Mouse (Mus musculus): Measurements from ENCODE around the gene Usp17la. TPM values are rescaled to one million over a fixed set of nuclear protein-coding genes. Genes with fewer than 3 reads are reported as not detected.
"Not testable (repeated sequence)": the region's sequence is repeated elsewhere in the genome, so short reads cannot be mapped to it uniquely, and the experiment has no call there.

Gene Usp17la
- not detected in 2 replicates for polyA plus RNA-seq (2015; fragmentation: Nextera tagmentation; extraction: Ambion mirVana)

- H3K4me1 ChIP-seq; H3K4me3 ChIP-seq (replicated peaks): not testable (repeated sequence)
- WGBS, result 74% methylated on average over 2 of the region's 2 CpGs
Measured at GRCm38 (mm10) chr7:104856709-104857108, at the start of gene Usp17la. TSS of gene Usp17la (plus strand) at chr7:104857009.

GRCm38 (mm10) chr7:104810335-104810734 is 46.5 kb upstream of the Usp17la start:
- not testable (repeated sequence) for H3K9ac ChIP-seq; H3K4me3 ChIP-seq (replicated peaks); H3K4me2 ChIP-seq; H3K4me1 ChIP-seq; H3K27ac ChIP-seq; H3K36me3 ChIP-seq; H3K9me3 ChIP-seq; H3K27me3 ChIP-seq (replicated peaks); ATAC-seq (ENCODE audit: insufficient read depth, low FRiP score, low read depth)
- WGBS, result 79% methylated on average over 8 of the region's 8 CpGs

More at GRCm38 (mm10) chr7:104856709-104857108, at the start of gene Usp17la:
- H3K27me3 ChIP-seq (replicated peaks); H3K9ac ChIP-seq; H3K36me3 ChIP-seq; H3K4me2 ChIP-seq; ATAC-seq (ENCODE audit: insufficient read depth, low FRiP score, low read depth); H3K9me3 ChIP-seq; H3K27ac ChIP-seq: not testable (repeated sequence)

GRCm38 (mm10) chr7:104842503-104842902 is 14.3 kb upstream of the Usp17la start, which contains the start of gene Usp17lb:
TSS of gene Usp17lb (minus strand) at chr7:104842603.
- H3K9ac ChIP-seq, result no peak within 1 kb of the TSS
- no peak within 1 kb of the TSS for H3K4me3 ChIP-seq (replicated peaks)
- no peaks in the 10 kb centered on the region for H3K27me3 ChIP-seq (replicated peaks)
- no peaks in the 10 kb centered on the region for H3K36me3 ChIP-seq
- no peak within 1 kb of the TSS for H3K4me2 ChIP-seq
- no peaks in the 10 kb centered on the region for H3K4me1 ChIP-seq
- no peak for ATAC-seq (ENCODE audit: insufficient read depth, low FRiP score, low read depth)
- no peak within 1 kb of the TSS for H3K27ac ChIP-seq
- 50% methylated on average over 1 of the region's 1 CpGs for WGBS
- H3K9me3 ChIP-seq, result no peaks in the 10 kb centered on the region

- H3K4me2 ChIP-seq, result no peak overlapping the region
- no peaks in the 10 kb centered on the region for H3K36me3 ChIP-seq
- no peak overlapping the region for H3K4me3 ChIP-seq (replicated peaks)
- H3K9me3 ChIP-seq, result no peaks in the 10 kb centered on the region
- ATAC-seq (ENCODE audit: insufficient read depth, low FRiP score, low read depth), result no peak
- no peaks in the 10 kb centered on the region for H3K27me3 ChIP-seq (replicated peaks)
- H3K4me1 ChIP-seq, result no peaks in the 10 kb centered on the region
- 73% methylated on average over 1 of the region's 1 CpGs for WGBS
- H3K27ac ChIP-seq, result no peak overlapping the region
- no peak overlapping the region for H3K9ac ChIP-seq
Measured at GRCm38 (mm10) chr7:104843731-104844287, 13.0 kb upstream of the Usp17la start.

GRCm38 (mm10) chr7:104851546-104851945 is 5.3 kb upstream of the Usp17la start:
- not testable (repeated sequence) for H3K9ac ChIP-seq; H3K36me3 ChIP-seq; H3K4me3 ChIP-seq (replicated peaks); H3K4me2 ChIP-seq; H3K27ac ChIP-seq; H3K9me3 ChIP-seq; ATAC-seq (ENCODE audit: insufficient read depth, low FRiP score, low read depth); H3K4me1 ChIP-seq; H3K27me3 ChIP-seq (replicated peaks)
- WGBS, result 83% methylated on average over 2 of the region's 2 CpGs

GRCm38 (mm10) chr7:104855248-104855750 is 1.5 kb upstream of the Usp17la start:
- Histone ChIP-seq H3K27ac (no peak overlapping the region), H3K9me3 (no peaks in the 10 kb centered on the region), H3K27me3 (replicated peaks) (no peaks in the 10 kb centered on the region), H3K9ac (no peak overlapping the region), H3K4me1 (no peaks in the 10 kb centered on the region), H3K36me3 (no peaks in the 10 kb centered on the region), H3K4me3 (replicated peaks) (no peak overlapping the region), H3K4me2 (no peak overlapping the region)
- no peak for ATAC-seq (ENCODE audit: insufficient read depth, low FRiP score, low read depth)
- WGBS, result 79% methylated on average over 3 of the region's 3 CpGs

GRCm38 (mm10) chr7:104857683-104858082 is 874 bp downstream of the Usp17la start:
- Histone ChIP-seq H3K4me2 (no peak overlapping the region), H3K9me3 (no peaks in the 10 kb centered on the region), H3K9ac (no peak overlapping the region), H3K27me3 (replicated peaks) (no peaks in the 10 kb centered on the region), H3K4me3 (replicated peaks) (no peak overlapping the region), H3K36me3 (no peaks in the 10 kb centered on the region), H3K4me1 (no peaks in the 10 kb centered on the region), H3K27ac (no peak overlapping the region)
- 60% methylated on average over 1 of the region's 1 CpGs for WGBS
- no peak for ATAC-seq (ENCODE audit: insufficient read depth, low FRiP score, low read depth)

GRCm38 (mm10) chr7:104861381-104861780 is 4.6 kb downstream of the Usp17la start:
- Histone ChIP-seq H3K4me1 (no peaks in the 10 kb centered on the region), H3K4me3 (replicated peaks) (no peak overlapping the region), H3K36me3 (no peaks in the 10 kb centered on the region), H3K9me3 (no peaks in the 10 kb centered on the region), H3K4me2 (no peak overlapping the region), H3K9ac (no peak overlapping the region), H3K27ac (no peak overlapping the region), H3K27me3 (replicated peaks) (no peaks in the 10 kb centered on the region)
- WGBS, result 76% methylated on average over 3 of the region's 3 CpGs
- ATAC-seq (ENCODE audit: insufficient read depth, low FRiP score, low read depth), result no peak

GRCm38 (mm10) chr7:104877731-104878130 is 20.9 kb downstream of the Usp17la start, which contains the start of gene Olfr665:
TSS of gene Olfr665 (plus strand) at chr7:104878031.
- Histone ChIP-seq H3K4me1 (no peaks in the 10 kb centered on the region), H3K36me3 (no peaks in the 10 kb centered on the region), H3K27me3 (replicated peaks) (no peaks in the 10 kb centered on the region), H3K9me3 (no peaks in the 10 kb centered on the region), H3K4me3 (replicated peaks) (no peak within 1 kb of the TSS), H3K4me2 (no peak within 1 kb of the TSS), H3K27ac (no peak within 1 kb of the TSS), H3K9ac (no peak within 1 kb of the TSS)
- ATAC-seq (ENCODE audit: insufficient read depth, low FRiP score, low read depth), result no peak
- 48% methylated on average over 1 of the region's 1 CpGs for WGBS

- Histone ChIP-seq H3K4me3 (replicated peaks) (no peak within 1 kb of the TSS), H3K4me2 (no peak within 1 kb of the TSS)
- ATAC-seq (ENCODE audit: insufficient read depth, low FRiP score, low read depth), result no peak
Measured at GRCm38 (mm10) chr7:104895852-104896251, 39.0 kb downstream of the Usp17la start, which contains the start of gene Olfr666. TSS of gene Olfr666 (minus strand) at chr7:104895952.

More at GRCm38 (mm10) chr7:104895852-104896251, 39.0 kb downstream of the Usp17la start, which contains the start of gene Olfr666:
- H3K9ac ChIP-seq, result no peak within 1 kb of the TSS
- H3K9me3 ChIP-seq, result no peaks in the 10 kb centered on the region
- H3K27me3 ChIP-seq (replicated peaks), result no peaks in the 10 kb centered on the region
- WGBS, result 89% methylated on average over 2 of the region's 2 CpGs
- H3K27ac ChIP-seq, result no peak within 1 kb of the TSS
- no peaks in the 10 kb centered on the region for H3K36me3 ChIP-seq
- H3K4me1 ChIP-seq, result no peaks in the 10 kb centered on the region

Measured in stomach, embryonic 15.5 days (tissue).